Mouse (Mus musculus) thymus, postnatal 10 days (tissue): ENCODE data around the gene Dstyk.
A peak's percentile ranks its signal among the peaks of the same experiment; 100 is the strongest.
"Not testable (repeated sequence)": the region's sequence is repeated elsewhere in the genome, so short reads cannot be mapped to it uniquely, and the experiment has no call there.

Source experiments
- DNase-seq, 2 experiments: peaks; one replicate each; pipeline ENCODE4 v3.0.0; 2021; ENCODE audit warnings: low spot score in 2 of 2

The Dstyk gene

DNA sequence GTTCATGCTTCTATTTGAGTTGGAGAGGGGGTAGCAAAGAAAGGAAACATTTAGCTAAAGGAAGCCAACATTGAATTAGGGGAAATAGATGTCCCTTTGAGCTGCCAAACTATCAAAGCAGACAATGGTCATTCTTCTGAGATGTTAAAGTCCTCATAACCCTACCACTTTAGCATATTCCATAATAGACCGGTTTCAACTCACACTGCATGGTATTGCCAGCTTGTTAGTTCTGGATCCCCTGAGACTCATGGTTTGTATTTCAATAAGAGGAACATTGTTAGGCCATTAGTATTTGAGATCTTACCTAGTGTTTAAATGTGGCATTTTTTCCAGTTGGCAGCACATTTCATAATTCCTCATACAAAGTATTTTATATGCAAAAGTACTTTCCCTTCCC lies 19.6 kb downstream of the Dstyk start:
- DNase-seq = no peak

DNA sequence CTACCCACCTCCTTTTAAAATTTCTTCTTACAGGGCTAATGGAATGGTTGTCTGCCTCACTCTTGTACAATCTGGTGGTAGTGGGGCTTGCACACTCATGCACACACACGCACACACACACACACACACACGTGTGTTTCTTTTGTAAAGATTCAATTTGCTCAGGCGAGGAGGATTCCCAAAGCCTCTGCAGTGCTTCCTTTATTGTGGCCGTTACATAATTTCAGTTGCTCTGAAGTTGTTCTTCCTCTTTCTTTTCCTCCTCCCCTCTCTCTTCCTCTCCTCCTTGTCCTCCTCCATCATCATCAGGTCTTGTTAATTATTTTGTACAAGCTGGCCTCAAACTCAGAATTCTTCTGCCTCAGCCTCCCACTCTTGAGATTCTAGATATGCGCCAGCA lies 20.0 kb downstream of the Dstyk start:
- DNase-seq = no peak

DNA sequence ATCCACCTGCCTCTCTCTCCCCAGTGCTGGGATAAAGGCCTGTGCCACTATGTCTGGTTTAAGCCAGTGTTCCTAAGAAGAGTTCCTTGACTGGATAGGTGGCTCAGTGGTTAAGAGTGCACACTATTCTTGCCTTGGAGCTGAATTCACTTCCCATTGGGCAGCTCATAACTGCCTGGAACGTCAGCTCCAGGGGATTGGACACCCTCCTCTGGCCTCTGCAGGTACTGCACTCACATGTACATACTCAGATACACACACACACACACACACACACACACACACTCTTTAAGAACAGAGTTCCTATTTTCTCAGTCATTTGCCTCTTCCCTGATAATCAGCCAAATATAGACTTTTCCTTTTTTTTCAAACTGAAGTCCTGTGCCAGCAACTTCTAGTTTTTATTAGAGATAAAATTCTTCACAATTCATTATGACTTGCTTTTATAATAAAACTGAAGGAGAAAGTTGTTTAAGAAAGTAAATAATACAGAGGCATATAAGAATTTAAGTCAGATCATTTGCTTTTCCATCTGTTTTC lies 23.6 kb downstream of the Dstyk start:
- no peak for DNase-seq

DNA sequence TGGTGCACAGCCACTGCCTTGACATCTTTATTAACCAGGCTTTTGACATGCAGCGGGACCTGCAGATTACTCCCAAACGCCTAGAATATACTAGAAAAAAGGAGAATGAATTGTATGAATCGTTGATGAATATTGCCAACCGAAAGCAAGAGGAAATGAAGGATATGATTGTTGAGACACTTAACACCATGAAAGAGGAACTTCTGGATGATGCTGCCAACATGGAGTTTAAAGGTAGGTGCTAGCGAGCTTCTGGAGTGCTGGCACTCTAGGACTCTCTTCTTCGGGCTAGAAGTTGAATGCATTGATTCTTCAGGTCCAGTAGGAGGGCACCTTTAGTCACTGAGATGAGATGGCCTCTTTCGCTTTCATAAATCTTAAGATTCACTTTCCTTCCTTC lies 32.4 kb downstream of the Dstyk start:
- DNase-seq = no peak

DNA sequence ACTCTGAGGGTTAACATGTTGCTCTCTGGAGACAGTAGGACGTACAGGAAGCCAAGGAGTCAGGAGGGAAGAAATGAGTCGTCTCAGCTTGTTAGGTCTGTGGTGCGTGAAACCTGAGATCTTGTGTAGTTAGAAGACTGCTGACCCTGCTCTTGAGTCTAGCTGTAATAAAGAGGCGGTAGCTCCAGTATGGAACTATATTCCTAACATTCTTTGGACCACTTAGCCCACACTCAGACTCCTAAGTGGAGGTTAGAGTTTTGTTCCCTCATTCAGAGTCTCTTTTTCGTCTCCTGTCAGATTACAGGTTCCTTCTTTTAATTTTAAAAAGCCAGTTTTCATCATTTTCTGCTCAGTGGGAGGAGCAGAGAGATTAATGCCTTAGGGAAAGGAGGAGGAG lies 47.3 kb downstream of the Dstyk start:
- no peak for DNase-seq

DNA sequence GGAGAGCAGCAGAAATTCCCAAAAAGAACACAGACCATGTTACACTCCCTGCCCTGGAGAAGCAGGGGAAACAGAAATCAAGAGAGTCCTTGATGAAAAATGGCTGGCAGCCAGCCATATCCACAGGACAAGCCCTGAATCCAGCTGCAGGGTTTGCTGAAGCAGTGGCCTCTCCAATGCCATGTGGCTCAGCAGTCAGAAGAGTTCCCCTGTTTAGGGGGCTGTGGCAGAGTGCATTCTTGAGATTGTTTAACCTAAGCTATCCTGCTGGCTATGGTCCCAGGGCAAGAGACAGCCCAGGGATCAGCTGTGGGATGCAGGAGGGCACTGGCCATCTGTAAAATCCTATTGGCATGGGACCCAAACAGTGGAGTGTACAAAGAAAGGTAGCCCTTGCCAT lies 51.6 kb downstream of the Dstyk start:
- DNase-seq = no peak

DNA sequence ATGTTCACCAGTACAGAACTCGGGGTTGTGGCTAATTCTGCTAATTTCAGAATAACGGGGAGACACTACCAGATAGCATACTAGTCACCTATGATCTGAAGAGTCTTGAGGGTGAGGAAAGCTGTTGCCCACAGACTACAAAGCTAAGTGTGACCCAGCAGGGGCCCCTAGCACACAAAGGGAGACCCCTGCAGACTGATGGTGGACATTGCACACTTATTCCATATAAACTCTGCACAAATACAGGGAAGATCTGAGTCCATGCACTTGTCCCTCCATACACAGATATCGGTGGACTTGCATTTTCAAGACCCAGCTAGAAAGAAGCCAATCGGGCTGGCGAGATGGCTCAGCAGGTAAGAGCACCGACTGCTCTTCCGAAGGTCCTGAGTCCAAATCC lies 52.2 kb downstream of the Dstyk start:
- no peak for DNase-seq

DNA sequence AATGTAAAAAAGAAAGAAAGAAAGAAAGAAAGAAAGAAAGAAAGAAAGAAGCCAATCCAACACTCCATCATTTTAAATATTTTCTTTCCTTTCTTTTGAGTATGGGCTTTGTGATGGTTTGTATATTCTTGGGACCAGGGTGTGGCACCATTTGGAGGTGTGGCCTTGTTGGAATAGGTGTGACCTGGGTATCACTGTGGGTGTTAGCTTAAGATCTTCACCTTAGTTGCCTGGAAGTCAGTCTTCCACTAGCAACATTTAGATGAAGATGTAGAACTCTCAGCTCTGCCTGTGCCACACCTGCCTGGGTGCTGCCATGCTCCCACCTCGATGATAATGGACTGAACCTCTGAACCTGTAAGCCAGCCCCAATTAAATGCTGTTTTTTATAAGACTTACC lies 52.7 kb downstream of the Dstyk start:
- DNase-seq = not testable (repeated sequence)

DNA sequence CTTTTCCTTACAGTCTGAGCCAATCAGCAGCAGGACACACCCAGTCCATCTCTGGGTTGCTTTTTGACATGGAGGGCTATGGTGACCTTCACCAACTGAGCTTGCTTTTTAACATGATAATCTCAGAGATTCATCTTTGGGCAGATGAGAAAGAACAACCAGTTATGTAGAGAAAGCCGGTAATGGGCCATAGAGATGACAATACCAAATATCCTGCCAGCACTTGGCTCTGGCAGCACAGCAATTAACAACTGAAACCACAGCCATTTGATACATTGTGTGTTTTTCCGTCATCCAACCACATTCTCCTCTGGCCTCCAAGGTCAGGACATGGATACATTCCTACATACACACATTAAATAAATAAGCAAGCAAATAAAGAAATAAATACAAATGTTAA lies 53.7 kb downstream of the Dstyk start:
- DNase-seq = no peak

DNA sequence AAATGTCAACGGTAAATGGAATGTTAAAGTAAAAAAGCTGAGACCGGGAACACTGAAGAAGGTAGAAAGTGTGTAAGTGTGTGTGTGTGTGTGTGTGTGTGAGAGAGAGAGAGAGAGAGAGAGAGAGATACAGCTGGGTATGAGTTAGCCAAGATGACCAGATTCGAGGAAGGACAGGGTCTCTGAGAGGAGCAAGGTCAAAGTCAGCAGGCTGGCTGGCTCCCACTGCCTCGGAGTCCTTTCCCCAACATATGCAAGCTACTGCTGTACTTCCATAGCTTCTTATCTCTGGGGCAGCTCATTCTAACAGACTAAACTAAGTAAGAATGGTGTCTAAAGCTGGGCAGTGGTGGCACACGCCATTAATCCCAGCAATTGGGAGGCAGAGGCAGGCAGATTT lies 54.1 kb downstream of the Dstyk start:
- DNase-seq = no peak

DNA sequence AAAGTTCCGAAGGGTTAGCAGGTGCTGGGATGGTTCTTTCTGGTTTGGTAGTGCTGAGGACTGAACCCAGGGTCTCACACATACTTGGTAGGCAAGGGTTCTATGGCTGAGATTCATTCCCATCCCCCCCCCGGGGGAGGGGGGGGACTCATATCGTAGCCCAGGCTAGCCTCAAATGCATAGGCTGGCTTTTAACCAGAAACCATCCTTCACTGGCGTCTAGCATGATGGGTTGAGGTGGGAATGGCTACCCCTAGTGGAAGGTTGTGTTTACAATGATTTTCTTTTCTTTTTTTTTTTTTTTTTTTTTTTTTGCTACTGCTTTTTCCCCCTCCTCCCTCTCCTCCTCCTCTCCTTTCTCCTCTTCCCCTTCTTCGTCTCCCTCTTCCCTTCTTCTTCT lies 55.2 kb downstream of the Dstyk start:
- DNase-seq = no peak

DNA sequence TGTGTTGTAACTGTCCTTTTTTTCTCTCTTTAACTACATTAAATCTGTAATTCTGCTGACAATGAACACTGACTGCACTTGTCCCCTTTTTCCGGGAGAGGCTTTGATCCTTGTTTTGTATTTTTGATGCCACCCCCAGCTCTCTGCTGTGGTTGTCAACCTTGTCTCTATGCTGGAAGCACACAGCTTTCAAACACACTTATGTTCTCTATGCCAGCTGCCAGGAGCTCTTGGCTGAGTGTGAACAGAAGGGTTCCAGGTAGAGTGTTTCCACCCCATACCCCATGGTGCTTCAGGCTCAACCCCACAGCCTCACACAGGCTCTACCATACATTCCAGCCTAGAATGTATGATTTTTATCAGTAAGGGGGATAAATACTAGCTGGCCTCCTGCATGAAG lies 57.1 kb downstream of the Dstyk start:
- no peak for DNase-seq

DNA sequence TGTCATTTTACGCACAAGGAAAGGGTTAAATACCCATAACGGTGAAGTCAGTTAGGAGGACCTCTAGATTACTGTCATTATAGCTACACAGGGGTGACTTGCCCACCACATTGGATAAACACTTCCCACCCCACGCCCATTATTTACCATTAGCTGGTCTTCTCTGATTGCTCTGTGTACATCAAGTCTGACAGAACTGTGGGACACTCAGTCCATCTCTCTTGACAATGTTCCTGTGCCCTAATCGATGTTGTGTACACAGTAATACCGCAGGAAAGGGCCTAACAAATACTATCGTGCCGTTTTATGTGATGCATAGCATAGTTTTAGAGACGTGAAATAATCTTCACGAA lies 59.2 kb downstream of the Dstyk start:
- no peak for DNase-seq

DNA sequence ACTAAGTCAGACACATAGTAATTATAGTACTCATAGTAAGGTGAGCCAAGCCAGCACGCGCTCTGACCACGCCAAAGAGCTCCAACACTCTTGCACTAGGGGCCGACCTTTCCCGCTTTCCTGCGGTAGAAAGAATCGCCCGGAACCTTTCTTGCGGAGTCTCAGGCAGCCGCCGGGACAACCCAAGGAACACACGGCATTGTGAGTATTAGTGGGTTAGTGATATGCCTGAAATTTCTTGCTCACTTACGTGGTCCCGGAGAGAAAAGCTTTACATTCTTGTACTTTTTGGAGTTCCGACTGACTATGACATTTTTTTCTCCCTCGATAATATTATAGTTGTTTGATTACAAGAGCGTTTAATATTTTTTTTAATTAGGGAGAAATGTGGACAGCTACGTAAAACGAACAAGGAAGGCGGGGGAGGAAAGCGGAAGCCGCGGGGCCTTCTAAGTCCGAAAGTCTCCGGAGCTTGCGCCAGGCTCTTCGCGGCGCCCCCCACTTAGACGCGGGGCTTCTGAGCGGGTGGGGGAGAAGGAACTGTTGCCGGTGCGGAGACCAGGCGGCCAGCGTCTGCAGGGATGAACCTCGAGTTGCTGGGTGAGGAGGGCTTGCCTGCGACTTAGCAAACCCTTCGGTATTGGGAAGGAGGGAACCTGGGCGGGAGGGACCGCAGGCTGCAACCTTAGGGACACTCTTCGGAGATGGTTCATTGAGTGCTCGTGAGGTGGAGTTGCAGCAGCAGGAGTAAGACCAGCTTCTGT lies 59.8 kb downstream of the Dstyk start, which contains the start of gene Rbbp5:
Rbbp5 (plus strand) TSS at position 438 of the 764 bp plus-strand sequence.
- peak; percentile 76 to 87 for DNase-seq

DNA sequence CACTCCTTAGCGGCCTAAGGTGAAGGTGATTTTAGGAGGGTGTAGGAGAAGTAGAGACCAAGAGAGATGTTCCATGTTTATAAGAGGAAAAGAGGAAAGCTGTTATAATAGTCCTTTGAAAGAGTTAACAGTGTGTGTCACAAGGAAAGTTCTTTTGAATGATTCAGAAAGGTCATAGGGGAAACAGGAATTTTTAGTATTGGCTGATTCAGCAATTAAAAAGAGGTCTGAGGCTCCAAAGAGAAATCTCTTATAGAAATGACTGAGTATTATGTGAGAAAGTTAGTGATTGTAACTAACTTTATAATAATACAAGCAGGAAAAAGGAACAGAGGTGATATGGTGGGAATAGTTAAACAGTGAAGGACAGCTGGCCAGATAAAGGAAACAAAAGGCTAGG lies 62.1 kb downstream of the Dstyk start:
- no peak for DNase-seq

DNA sequence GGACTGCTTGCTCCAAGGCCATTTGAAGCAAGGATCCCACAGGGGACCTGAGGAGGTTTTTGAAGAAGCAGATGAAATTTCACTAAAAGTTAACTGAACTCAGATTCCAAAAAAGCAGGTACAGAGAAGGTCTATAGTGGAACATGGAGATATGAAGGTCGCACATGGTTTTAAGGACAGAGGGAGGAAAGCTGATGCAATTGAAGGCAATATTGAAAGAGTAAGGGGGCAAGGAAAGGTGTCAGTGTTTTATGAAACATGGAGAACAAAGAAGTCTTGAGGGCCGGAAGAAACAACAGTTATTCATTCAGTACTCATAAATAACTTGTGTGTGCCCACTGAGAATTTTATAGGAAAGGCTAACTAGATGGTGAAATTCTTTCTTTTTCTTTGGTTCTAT lies 64.3 kb downstream of the Dstyk start:
- DNase-seq = no peak

DNA sequence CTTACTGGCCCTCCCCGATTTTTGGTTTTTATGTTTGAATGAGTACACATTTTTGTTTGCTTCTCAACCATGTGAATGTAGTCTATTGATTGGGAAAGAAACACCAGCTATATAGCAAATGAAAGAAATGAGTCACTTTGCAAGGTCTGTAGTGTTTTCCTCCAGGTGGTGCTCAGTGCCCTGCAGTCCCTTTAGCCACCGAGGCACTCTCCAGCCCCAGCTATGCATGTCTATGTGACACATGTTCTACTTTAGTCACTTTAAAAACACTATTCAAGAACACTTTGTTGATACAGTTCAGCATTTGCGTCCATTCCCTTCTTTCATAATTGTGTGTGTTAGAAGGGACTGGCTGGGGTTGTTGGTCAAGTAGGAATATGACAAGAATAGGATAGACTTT lies 65.9 kb downstream of the Dstyk start:
- no peak for DNase-seq

DNA sequence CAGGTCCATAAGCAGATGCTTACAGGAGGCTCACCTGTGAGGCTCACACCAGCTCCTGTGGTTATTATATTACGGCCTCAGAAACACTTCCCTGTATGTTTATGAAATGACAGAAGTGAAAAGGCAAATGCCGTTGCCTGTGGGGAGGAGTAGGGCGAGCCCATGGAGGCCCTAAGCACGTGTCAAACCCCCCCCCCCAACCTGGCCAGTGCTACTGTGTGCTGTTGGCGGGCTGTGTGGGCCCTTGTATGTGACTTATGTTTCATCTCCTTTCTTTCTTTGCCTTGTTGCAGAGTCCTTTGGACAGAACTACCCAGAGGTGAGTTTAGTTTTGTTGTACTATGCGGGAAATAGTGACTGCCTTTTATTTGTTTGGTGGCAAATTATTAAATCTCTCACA lies 66.4 kb downstream of the Dstyk start:
- no peak for DNase-seq

DNA sequence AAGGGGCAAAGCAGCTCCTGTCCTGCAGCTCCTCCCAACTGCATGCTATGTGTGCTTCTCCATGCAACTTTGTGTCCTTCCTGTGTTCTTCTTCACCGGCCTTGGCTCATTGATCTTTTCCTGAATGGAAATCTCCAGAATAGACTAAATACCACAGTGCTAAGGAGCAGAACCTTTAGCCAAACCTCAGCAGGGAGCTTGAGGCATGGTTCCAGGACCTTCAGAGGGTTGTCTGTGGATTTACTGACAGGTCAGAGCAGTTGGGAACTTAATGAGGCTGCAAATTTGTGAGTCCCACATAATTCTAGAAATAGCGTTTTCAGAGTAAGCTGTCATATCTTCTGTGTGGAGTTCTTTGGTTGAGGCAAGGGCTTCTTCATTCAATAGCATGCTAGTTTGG lies 83.2 kb downstream of the Dstyk start:
- DNase-seq = no peak

DNA sequence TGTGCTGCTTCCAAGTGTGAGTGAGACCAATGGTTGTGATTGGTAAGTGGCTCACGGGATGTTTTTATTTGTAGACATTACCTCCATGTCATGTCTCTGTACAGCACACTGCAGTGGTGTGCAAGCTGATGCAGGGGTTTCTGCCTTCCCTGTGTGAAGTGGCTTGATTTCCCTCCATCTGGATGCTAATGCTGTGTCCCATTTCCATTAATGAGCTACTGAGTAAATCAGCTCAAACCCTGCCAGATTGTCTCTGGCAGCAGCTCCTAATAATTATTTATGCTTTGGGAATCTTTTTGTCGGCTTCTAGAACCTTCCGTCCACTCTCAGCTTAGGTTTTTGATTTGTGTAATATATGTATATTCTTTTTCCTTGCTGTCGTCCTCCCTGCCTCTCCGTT lies 87.8 kb downstream of the Dstyk start:
- DNase-seq = no peak

DNA sequence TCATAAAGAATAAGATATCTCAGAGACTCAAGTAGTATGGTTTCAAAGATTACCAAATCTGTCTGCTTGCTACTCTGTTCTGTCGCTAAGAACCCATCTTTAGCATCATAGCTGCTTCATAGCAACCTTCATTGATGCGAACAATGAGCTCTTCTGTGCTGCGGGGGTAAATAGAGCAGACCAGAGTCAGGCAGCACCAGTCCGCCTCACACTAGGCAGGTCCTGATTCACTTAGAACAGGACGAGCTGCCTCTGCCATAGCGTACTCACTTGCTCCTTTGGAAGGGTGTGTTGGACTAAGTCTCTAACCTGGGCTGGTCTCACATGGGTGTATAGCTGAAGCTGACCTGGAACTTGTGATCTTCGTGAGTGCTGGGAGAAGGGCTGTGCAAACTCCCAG lies 88.7 kb downstream of the Dstyk start, which contains the start of gene Tmem81:
Tmem81 (plus strand) TSS at position 173 of the 400 bp plus-strand sequence.
- DNase-seq = no peak

DNA sequence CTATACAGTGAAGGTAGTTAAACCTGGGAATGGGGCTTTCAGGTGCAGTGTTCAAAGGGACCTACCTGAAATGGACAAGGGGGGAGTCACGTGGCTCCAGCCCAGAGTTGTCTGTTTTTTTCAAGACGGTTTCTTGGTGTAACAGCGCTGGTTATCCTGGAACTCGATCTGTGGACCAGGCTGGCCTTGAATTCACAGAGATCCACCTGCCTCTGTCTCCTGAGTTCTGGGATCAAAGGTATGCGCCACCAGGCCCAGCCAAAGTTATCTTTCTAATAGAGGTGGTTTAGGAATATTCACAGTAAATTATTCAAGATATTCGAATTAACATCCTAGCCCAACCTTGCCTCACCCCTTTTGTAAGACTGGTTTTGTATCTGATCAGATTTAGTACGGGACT lies 89.3 kb downstream of the Dstyk start:
- DNase-seq = no peak

DNA sequence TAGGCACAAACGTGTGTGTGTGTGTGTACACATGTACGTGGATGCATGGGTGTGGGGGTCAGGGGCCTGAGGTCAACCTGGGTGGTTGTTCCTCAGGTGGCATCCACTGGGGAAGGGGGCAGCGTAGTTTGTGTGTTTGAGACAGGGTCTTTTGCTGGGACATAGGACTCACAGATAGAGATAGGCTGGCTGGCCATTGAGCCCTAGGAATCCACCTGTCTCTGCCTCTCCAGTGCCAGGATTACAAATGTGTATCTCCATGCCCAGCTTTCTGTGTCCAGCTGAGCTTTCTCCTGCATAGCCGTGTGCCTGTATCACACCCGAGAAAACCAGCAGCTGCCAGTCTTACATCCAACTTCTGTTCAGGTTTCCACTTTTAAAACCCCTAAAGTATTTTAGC lies 92.4 kb downstream of the Dstyk start:
- DNase-seq = no peak

DNA sequence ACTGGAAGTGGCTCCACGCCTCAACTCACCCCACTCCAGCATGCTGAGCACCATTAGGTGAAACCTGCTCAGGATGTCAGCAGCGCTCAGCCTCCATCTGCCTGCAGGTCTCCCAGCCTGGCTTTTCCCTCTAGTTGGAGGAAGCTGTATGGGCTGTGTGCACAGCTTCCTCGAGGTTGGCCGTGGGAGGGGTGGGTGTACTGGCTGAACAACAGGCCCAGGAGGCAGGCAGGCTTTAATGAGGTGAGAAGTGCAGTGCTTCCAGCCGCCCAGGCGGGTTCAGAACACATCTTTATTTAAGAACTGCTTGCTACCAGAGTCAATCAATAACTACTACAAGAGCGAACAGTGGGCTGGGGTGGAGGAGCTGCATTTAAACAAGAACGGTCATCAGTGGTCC lies 94.2 kb downstream of the Dstyk start:
- DNase-seq = no peak
